Mouse (Mus musculus): ENCODE data around the gene Arntl.
A peak's percentile ranks its signal among the peaks of the same experiment; 100 is the strongest.

The Arntl gene

GRCm38 (mm10) chr7:113295077-113295890, 88.0 kb downstream of the Arntl start:
- no peak for DNase-seq (ENCODE audit: low spot score)

- no peak for DNase-seq (ENCODE audit: low spot score)
Measured at GRCm38 (mm10) chr7:113297813-113298212, 90.5 kb downstream of the Arntl start.

- no peak for DNase-seq (ENCODE audit: low spot score)
Measured at GRCm38 (mm10) chr7:113310136-113310535, 102.9 kb downstream of the Arntl start.

GRCm38 (mm10) chr7:113311784-113312183, 104.5 kb downstream of the Arntl start:
- peak; percentile 69 for DNase-seq (ENCODE audit: low spot score)

- DNase-seq (ENCODE audit: low spot score): no peak
Measured at GRCm38 (mm10) chr7:113320128-113320527, 112.9 kb downstream of the Arntl start.

GRCm38 (mm10) chr7:113334036-113334435, 126.8 kb downstream of the Arntl start:
- DNase-seq (ENCODE audit: low spot score): no peak

- no peak for DNase-seq (ENCODE audit: low spot score)
Measured at GRCm38 (mm10) chr7:113335250-113335649, 128.0 kb downstream of the Arntl start.

- DNase-seq (ENCODE audit: low spot score): peak; percentile 80
Measured at GRCm38 (mm10) chr7:113347271-113347670, 140.0 kb downstream of the Arntl start.

GRCm38 (mm10) chr7:113347694-113348093, 140.4 kb downstream of the Arntl start:
- DNase-seq (ENCODE audit: low spot score): no peak

- DNase-seq (ENCODE audit: low spot score): no peak
Measured at GRCm38 (mm10) chr7:113349089-113349488, 141.8 kb downstream of the Arntl start.
